In genomic region chr16:30145465-30146207, GRCm38 (mm10) we compare ENCODE assay signal across 8 mouse cellular contexts.
DNase-seq lines count a peak whose midpoint lies in the region; ATAC-seq and TF ChIP-seq lines count a peak whose summit lies in the region.

No protein-coding gene starts in this region.

- TF ChIP-seq EP300 in heart, adult 2 months (IDR thresholded peaks at IDR 0.05; ENCODE audit: insufficient read depth, low read depth, low read length) = peak; percentile 50; the same call in 1 of the 2 replicates

- intact Hi-C loops in heart, adult 2 months (cut with DNase I) = loop anchor here (2.0 kb wide), 1 partner anchor 39 kb away; no protein-coding TSS in a partner anchor

- peak; percentile 25 for DNase-seq in kidney, postnatal 10 days
- no peak for DNase-seq in kidney, postnatal 25 days
- peak; percentile 70 for DNase-seq in embryo, embryonic 10.5 days (ENCODE audit: low spot score)
- peak; percentile 50 to 71 for DNase-seq in heart, adult 2 months
- peak in 1 of 2 experiments; percentile 27 for DNase-seq in layer of hippocampus, adult 2 months (ENCODE audit: low spot score in 2 of 2)
- peak; percentile 36 to 65 for DNase-seq in spleen, adult 2 months (ENCODE audit: low read depth in 1 of 2, low spot score in 2 of 2)
- DNase-seq in c-Kit-positive CD71-positive TER-119-positive erythroid progenitor cells, embryonic 14.5 days (ENCODE audit: low spot score) = no peak

- 0 out of 2 replicates have a peak, but pooled peaks have one; percentile 9 for TF ChIP-seq CTCF in heart, adult 2 months (IDR thresholded peaks at IDR 0.05)
- TF ChIP-seq CTCF in layer of hippocampus, adult 2 months (conservative IDR thresholded peaks at IDR 0.05) = no peak
- TF ChIP-seq CTCF in spleen, adult 2 months (IDR thresholded peaks at IDR 0.05; ENCODE audit: extremely low read depth, insufficient read depth, insufficient read length, insufficient replicate concordance) = no peak

- no peak overlapping the region for H3K9ac ChIP-seq in heart, adult 2 months (ENCODE audit: low read depth, low read length)
- no peak overlapping the region for H3K9ac ChIP-seq in midbrain, embryonic 12.5 days (replicated peaks)

- no peaks in the 10 kb centered on the region for H3K27me3 ChIP-seq in heart, adult 2 months (ENCODE audit: control insufficient read depth, insufficient read depth, low read length)
- H3K27me3 ChIP-seq in midbrain, embryonic 12.5 days = peaks cover 84% of the 10 kb centered on the region
- H3K27me3 ChIP-seq in spleen, adult 2 months (ENCODE audit: control insufficient read depth, insufficient read depth, low read length) = no peaks in the 10 kb centered on the region

- H3K4me1 ChIP-seq in heart, adult 2 months (ENCODE audit: control insufficient read depth, insufficient read depth, low read length) = peaks cover 4% of the 10 kb centered on the region
- H3K4me1 ChIP-seq in midbrain, embryonic 12.5 days = peaks cover 9% of the 10 kb centered on the region
- peaks cover 4% of the 10 kb centered on the region; the same call in 1 of the 2 replicates for H3K4me1 ChIP-seq in spleen, adult 2 months (ENCODE audit: control insufficient read depth, insufficient read depth, insufficient read length)

- WGBS in heart, adult 2 months = 31% methylated on average over 16 of the region's 16 CpGs
- 13% methylated on average over 16 of the region's 16 CpGs for WGBS in midbrain, embryonic 12.5 days
- WGBS in spleen, adult 2 months = 13% methylated on average over 16 of the region's 16 CpGs

- H3K4me2 ChIP-seq in midbrain, embryonic 12.5 days (replicated peaks) = peak overlapping the region; percentile 45

- H3K79me2 ChIP-seq in heart, adult 2 months (replicated peaks; ENCODE audit: control insufficient read depth, insufficient read depth, low read length) = no peaks in the 10 kb centered on the region

- TF ChIP-seq POLR2A in heart, adult 2 months (IDR thresholded peaks at IDR 0.05; ENCODE audit: insufficient read depth, low read depth, low read length) = no peak
- no peak for TF ChIP-seq POLR2A in spleen, adult 2 months (IDR thresholded peaks at IDR 0.05; ENCODE audit: low read depth, low read length)

- peak; percentile 81 for ATAC-seq in midbrain, embryonic 12.5 days (ENCODE audit: low FRiP score, low read depth)

- no peaks in the 10 kb centered on the region for H3K9me3 ChIP-seq in midbrain, embryonic 12.5 days

- no peaks in the 10 kb centered on the region for H3K36me3 ChIP-seq in heart, adult 2 months (ENCODE audit: control insufficient read depth, insufficient read depth, low read length)
- no peaks in the 10 kb centered on the region for H3K36me3 ChIP-seq in midbrain, embryonic 12.5 days
- no peaks in the 10 kb centered on the region for H3K36me3 ChIP-seq in spleen, adult 2 months (ENCODE audit: control insufficient read depth, insufficient read depth, low read length)

- H3K4me3 ChIP-seq in heart, adult 2 months = no peak overlapping the region
- peak overlapping the region; percentile 4; the same call in 1 of the 2 replicates for H3K4me3 ChIP-seq in layer of hippocampus, adult 2 months
- H3K4me3 ChIP-seq in midbrain, embryonic 12.5 days = no peak overlapping the region
- H3K4me3 ChIP-seq in spleen, adult 2 months (ENCODE audit: extremely low read depth, insufficient read depth, insufficient read length) = peak overlapping the region; percentile 4; the same call in 1 of the 2 replicates

- no peak overlapping the region for H3K27ac ChIP-seq in heart, adult 2 months
- no peak overlapping the region for H3K27ac ChIP-seq in layer of hippocampus, adult 2 months
- 0 out of 2 replicates have a peak overlapping the region, but pooled peaks have one; percentile 15 for H3K27ac ChIP-seq in midbrain, embryonic 12.5 days (replicated peaks)
- H3K27ac ChIP-seq in spleen, adult 2 months (ENCODE audit: insufficient read depth, low read length) = no peak overlapping the region

Comparison
In these comparisons a context has a peak if more than half of its experiments do, and no peak if none do; other contexts are left out.
1. DNase-seq: peak in kidney, postnatal 10 days (single experiment), embryo, embryonic 10.5 days (single experiment), heart, adult 2 months (2 of 2) and spleen, adult 2 months (2 of 2); none in kidney, postnatal 25 days (0 of 2) and c-Kit-positive CD71-positive TER-119-positive erythroid progenitor cells, embryonic 14.5 days (single experiment).
2. H3K4me3 ChIP-seq: peak in layer of hippocampus, adult 2 months (single experiment) and spleen, adult 2 months (single experiment); none in heart, adult 2 months (single experiment) and midbrain, embryonic 12.5 days (single experiment).